Mouse (Mus musculus) heart, embryonic 11.5 days (tissue): ENCODE data around the gene Tmem123. TPM values are rescaled to one million over a fixed set of nuclear protein-coding genes. Genes with fewer than 3 reads are reported as not detected.

Experiments used
- ATAC-seq: fragments of 200-750 bp; cut with Nextera tagmentation; replicated peaks from 2 replicates; pipeline ENCODE4 v1.8.0; 2017; ENCODE audit warnings: moderate library complexity; ENCODE audit not compliant: insufficient number of reproducible peaks, low FRiP score, low TSS enrichment
- H3K27ac ChIP-seq: fragments of 300-500 bp; sonication (generic); 2 replicates; pipeline ENCODE4 v1.5.1; 2014; ENCODE audit warnings: mild to moderate bottlenecking, low read depth, low read length
- H3K27me3 ChIP-seq: fragments of 300-500 bp; sonication (generic); 2 replicates; pipeline ENCODE4 v1.6.1; 2014; ENCODE audit warnings: mild to moderate bottlenecking, low read length, mixed read lengths; ENCODE audit not compliant: control insufficient read depth, insufficient read depth
- H3K36me3 ChIP-seq: fragments of 300-500 bp; sonication (generic); 2 replicates; pipeline ENCODE4 v1.6.1; 2014; ENCODE audit warnings: mild to moderate bottlenecking, low read length, moderate library complexity, mixed read lengths; ENCODE audit not compliant: control insufficient read depth, insufficient read depth
- H3K4me1 ChIP-seq: fragments of 300-500 bp; sonication (generic); 2 replicates; pipeline ENCODE4 v1.6.1; 2014; ENCODE audit warnings: low read length; ENCODE audit not compliant: control insufficient read depth, insufficient read depth
- H3K4me2 ChIP-seq: fragments of 300-500 bp; sonication (generic); 2 replicates; pipeline ENCODE4 v1.6.1; 2014; ENCODE audit warnings: mild to moderate bottlenecking, moderate library complexity
- H3K4me3 ChIP-seq: fragments of 300-500 bp; sonication (generic); 2 replicates; pipeline ENCODE4 v1.5.1; 2014; ENCODE audit warnings: low read depth, low read length
- H3K9ac ChIP-seq: fragments of 300-500 bp; sonication (generic); 2 replicates; pipeline ENCODE4 v1.6.1; 2014; ENCODE audit warnings: mild to moderate bottlenecking, low read depth, low read length, moderate library complexity
- H3K9me3 ChIP-seq: fragments of 300-500 bp; sonication (generic); replicated peaks from 2 replicates; pipeline ENCODE4 v1.6.1; 2016; ENCODE audit warnings: low read length; ENCODE audit not compliant: control insufficient read depth
- WGBS: fragments of 180-500 bp; shearing (Covaris S2); extraction: QIAGEN DNeasy Blood & Tissue Kit; methylation state at CpG from one replicate; pipeline ENCODE4 v1.1.7; 2014; ENCODE audit not compliant: insufficient replicate concordance; 5-methylcytosine and 5-hydroxymethylcytosine counted together
- polyA plus RNA-seq: library from polyadenylated mRNA; unstranded; fragments of >200 nt; fragmentation: Nextera tagmentation; extraction: Ambion mirVana; gene quantifications from 2 replicates; pipeline ENCODE4 v1.2.1, GENCODE M21; 2014

The Tmem123 gene
- polyA plus RNA-seq, 1 experiment from 2014 or later = 131 TPM

- Histone ChIP-seq H3K27ac (no peak overlapping the region), H3K9me3 (no peaks in the 10 kb centered on the region), H3K4me3 (no peak overlapping the region), H3K4me1 (no peaks in the 10 kb centered on the region), H3K9ac (no peak overlapping the region), H3K27me3 (no peaks in the 10 kb centered on the region), H3K4me2 (no peak overlapping the region), H3K36me3 (no peaks in the 10 kb centered on the region)
- 73% methylated on average over 4 of the region's 4 CpGs for WGBS
- no peak for ATAC-seq
Measured at GRCm38 (mm10) chr9:7749537-7749936, 14.3 kb upstream of the Tmem123 start.

- H3K36me3 ChIP-seq = no peaks in the 10 kb centered on the region
- H3K4me2 ChIP-seq = no peak overlapping the region
- H3K27me3 ChIP-seq = no peaks in the 10 kb centered on the region
- H3K9me3 ChIP-seq = 0 out of 2 replicates have a peak, but pooled peaks cover 2% of the 10 kb centered on the region
- H3K4me1 ChIP-seq = no peaks in the 10 kb centered on the region
- no peak for ATAC-seq
- WGBS = 82% methylated on average over 2 of the region's 2 CpGs
- no peak overlapping the region for H3K4me3 ChIP-seq
- no peak overlapping the region for H3K9ac ChIP-seq
- H3K27ac ChIP-seq = no peak overlapping the region
Measured at GRCm38 (mm10) chr9:7755889-7756423, 7.9 kb upstream of the Tmem123 start.

DNA sequence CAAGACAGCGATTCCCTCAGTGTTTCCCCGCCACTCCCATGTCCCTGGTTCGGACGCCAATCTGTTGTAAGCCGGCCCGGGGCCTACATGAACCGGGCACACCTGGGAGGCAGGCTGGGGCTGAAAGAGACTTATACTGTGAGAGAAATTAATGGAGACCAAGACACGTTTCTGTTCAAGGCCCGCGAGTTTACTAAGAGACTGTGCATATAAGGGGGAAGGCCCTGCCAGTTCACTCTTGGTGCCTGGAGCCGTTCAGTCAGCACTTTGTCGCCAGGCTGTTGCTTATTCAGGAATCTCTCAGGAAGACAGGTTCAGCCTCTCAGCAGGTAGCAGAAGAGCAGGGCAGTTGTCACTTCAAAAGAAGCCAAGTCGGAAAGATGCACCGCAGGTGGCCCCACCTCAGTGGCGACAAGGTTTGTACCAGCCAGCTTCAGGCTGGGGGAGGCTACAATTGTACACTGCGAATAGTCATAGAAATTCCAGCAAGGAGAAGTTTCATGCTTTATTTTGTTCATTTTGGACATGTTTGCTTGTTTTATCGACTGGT is 1.9 kb upstream of the Tmem123 start:
- no peak for ATAC-seq
- peak overlapping the region; percentile 43; the same call in 1 of the 2 replicates for H3K9ac ChIP-seq
- 30% methylated on average over 17 of the region's 17 CpGs for WGBS
- peak overlapping the region; percentile 35 for H3K4me2 ChIP-seq
- no peaks in the 10 kb centered on the region for H3K36me3 ChIP-seq
- H3K4me1 ChIP-seq = peaks cover 4% of the 10 kb centered on the region; the same call in 1 of the 2 replicates
- no peak overlapping the region for H3K4me3 ChIP-seq
- no peak overlapping the region for H3K27ac ChIP-seq
- H3K27me3 ChIP-seq = no peaks in the 10 kb centered on the region
- H3K9me3 ChIP-seq = 0 out of 2 replicates have a peak, but pooled peaks cover 2% of the 10 kb centered on the region

DNA sequence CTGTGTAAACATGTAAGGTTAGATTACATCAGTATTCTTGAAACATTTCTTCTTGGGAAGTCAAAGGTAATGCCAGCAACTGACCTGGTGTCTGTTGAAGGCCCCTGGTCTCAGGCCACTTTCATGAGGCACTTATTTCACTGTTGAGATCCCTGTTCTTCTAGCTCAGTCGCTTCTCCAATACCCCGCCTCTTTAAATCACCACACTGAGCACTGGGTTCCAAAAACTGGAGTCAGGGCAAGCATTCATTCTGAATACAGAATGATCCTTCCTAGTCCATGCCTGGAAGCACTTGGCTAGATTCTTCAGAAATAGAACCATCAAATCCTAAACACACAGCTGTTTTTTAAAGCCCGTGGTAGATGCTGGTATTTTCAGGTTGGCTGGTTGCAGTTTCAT is 1.1 kb upstream of the Tmem123 start:
- no peaks in the 10 kb centered on the region for H3K36me3 ChIP-seq
- H3K4me1 ChIP-seq = peaks cover 12% of the 10 kb centered on the region
- H3K27ac ChIP-seq = no peak overlapping the region
- WGBS = 80% methylated on average over 3 of the region's 3 CpGs
- H3K4me3 ChIP-seq = no peak overlapping the region
- H3K4me2 ChIP-seq = peak overlapping the region; percentile 73; the same call in 1 of the 2 replicates
- no peak overlapping the region for H3K9ac ChIP-seq
- no peaks in the 10 kb centered on the region for H3K27me3 ChIP-seq
- H3K9me3 ChIP-seq = 0 out of 2 replicates have a peak, but pooled peaks cover 2% of the 10 kb centered on the region
- ATAC-seq = no peak

- H3K9ac ChIP-seq = peak overlapping the region; percentile 92
- WGBS = 0% methylated on average over 14 of the region's 14 CpGs
- H3K27ac ChIP-seq = peak overlapping the region; percentile 93
- no peaks in the 10 kb centered on the region for H3K9me3 ChIP-seq
- peaks cover 16% of the 10 kb centered on the region for H3K4me1 ChIP-seq
- H3K4me3 ChIP-seq = peak overlapping the region; percentile 84
- peak overlapping the region; percentile 73 for H3K4me2 ChIP-seq
- 0 out of 2 replicates have a peak, but pooled peaks cover 6% of the 10 kb centered on the region for H3K36me3 ChIP-seq
- ATAC-seq = peak; percentile 3; the same call in 1 of the 2 replicates
- no peaks in the 10 kb centered on the region for H3K27me3 ChIP-seq
Measured at GRCm38 (mm10) chr9:7764463-7764871, 626 bp downstream of the Tmem123 start.

DNA sequence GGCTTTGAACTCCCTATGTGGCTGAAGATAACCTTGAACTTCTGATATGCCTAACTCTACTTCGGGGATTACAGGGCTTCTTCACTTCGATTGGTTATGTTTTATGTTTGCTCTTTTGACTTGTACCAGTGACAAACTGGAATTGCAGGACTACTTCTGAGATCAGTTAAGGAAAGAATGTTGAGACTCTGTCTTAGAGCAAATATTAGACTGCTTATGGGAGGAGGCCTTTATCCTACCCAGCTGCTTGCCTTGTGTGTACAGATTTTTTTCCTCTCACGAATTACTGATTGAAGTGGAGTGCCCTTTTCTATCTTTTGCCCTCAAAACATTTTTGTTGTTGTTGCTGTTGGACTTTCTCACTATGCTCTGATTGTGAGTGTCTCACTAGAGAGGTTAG is 1.4 kb downstream of the Tmem123 start:
- no peak overlapping the region for H3K27ac ChIP-seq
- ATAC-seq = no peak
- no peaks in the 10 kb centered on the region for H3K27me3 ChIP-seq
- no peaks in the 10 kb centered on the region for H3K9me3 ChIP-seq
- no peak overlapping the region for H3K9ac ChIP-seq
- H3K36me3 ChIP-seq = 0 out of 2 replicates have a peak, but pooled peaks cover 6% of the 10 kb centered on the region
- peak overlapping the region; percentile 84 for H3K4me3 ChIP-seq
- 42% methylated on average over 3 of the region's 3 CpGs for WGBS
- peaks cover 22% of the 10 kb centered on the region for H3K4me1 ChIP-seq
- H3K4me2 ChIP-seq = peak overlapping the region; percentile 73

- H3K27ac ChIP-seq = no peak overlapping the region
- 70% methylated on average over 3 of the region's 3 CpGs for WGBS
- H3K4me3 ChIP-seq = no peak overlapping the region
- no peaks in the 10 kb centered on the region for H3K9me3 ChIP-seq
- H3K9ac ChIP-seq = no peak overlapping the region
- no peak for ATAC-seq
- H3K27me3 ChIP-seq = no peaks in the 10 kb centered on the region
- no peak overlapping the region for H3K4me2 ChIP-seq
- H3K4me1 ChIP-seq = peaks cover 25% of the 10 kb centered on the region
- 0 out of 2 replicates have a peak, but pooled peaks cover 6% of the 10 kb centered on the region for H3K36me3 ChIP-seq
Measured at GRCm38 (mm10) chr9:7766582-7766981, 2.7 kb downstream of the Tmem123 start.

DNA sequence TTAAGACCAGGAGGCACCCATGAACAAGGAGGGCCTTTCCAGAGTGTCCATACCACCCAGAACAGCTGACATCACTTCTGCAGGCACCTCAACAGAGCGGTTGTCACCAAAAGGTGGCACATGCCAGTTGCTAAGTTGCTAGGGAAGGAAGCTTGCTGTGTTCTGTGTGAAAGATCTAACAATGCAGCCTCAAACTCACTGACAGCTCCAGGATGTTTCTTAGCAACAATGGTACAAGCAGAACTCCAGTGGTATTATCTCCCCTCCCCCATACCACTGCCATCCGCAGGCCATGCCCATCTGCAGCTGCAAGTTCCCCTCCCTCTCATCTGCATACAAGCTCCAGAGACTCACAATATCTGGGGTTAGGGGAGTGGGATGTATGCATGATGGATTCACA is 3.7 kb downstream of the Tmem123 start:
- ATAC-seq = no peak

DNA sequence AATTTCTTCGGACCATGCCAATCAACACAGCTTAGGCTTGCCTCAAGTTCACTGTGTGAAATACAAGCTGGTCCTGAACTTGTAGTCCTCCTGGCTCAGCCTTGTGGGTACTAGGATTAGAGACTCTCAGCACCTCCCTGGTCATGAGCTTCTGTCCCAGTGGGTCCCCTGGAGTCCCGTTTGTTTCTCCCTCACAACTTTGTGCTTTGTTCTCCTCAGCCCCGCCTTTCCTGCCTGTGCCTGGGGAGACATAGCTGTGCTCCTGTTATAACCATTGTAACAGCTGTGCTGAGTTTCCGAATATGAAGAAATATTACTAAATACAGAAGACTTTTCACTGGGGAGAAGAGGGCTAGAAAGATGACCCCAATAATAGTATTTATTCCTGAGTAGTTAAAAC is 5.2 kb downstream of the Tmem123 start:
- 66% methylated on average over 4 of the region's 4 CpGs for WGBS
- H3K4me1 ChIP-seq = peaks cover 36% of the 10 kb centered on the region
- ATAC-seq = no peak

More for the DNA sequence above, 3.7 kb downstream of the Tmem123 start:
- 20% methylated on average over 2 of the region's 2 CpGs for WGBS
- H3K27me3 ChIP-seq = no peaks in the 10 kb centered on the region
- H3K9me3 ChIP-seq = no peaks in the 10 kb centered on the region
- no peak overlapping the region for H3K27ac ChIP-seq
- no peak overlapping the region for H3K4me2 ChIP-seq
- 0 out of 2 replicates have a peak, but pooled peaks cover 6% of the 10 kb centered on the region for H3K36me3 ChIP-seq
- H3K9ac ChIP-seq = no peak overlapping the region
- no peak overlapping the region for H3K4me3 ChIP-seq
- peaks cover 33% of the 10 kb centered on the region for H3K4me1 ChIP-seq

More for the DNA sequence above, 5.2 kb downstream of the Tmem123 start:
- Histone ChIP-seq H3K27me3 (no peaks in the 10 kb centered on the region), H3K4me3 (no peak overlapping the region), H3K36me3 (peaks cover 14% of the 10 kb centered on the region; the same call in 1 of the 2 replicates), H3K27ac (no peak overlapping the region), H3K9ac (no peak overlapping the region), H3K4me2 (no peak overlapping the region), H3K9me3 (no peaks in the 10 kb centered on the region)
